Mouse (Mus musculus) gastrocnemius, postnatal 36 days (tissue): ENCODE measurements around the gene Parp6. TPM values are rescaled to one million over a fixed set of nuclear protein-coding genes. Genes with fewer than 3 reads are reported as not detected.

ENCODE experiments used
- DNase-seq, 2 experiments: peaks; one replicate each; pipeline ENCODE4 v3.0.0; 2022
- intact Hi-C: fragments of 180-260 bp; cut with DNase I; formaldehyde crosslinking; loops from one replicate; pipeline ENCODE4 v1.15.1; 2025
- total RNA-seq, 2 experiments: library from RNA; stranded (reverse); gene quantifications; 2 replicates each; pipeline ENCODE4 v1.2.3; 2021

Gene Parp6
- total RNA-seq, 2 experiments from 2014 or later = 17.3 to 21.9 TPM

- DNase-seq = no peak
- intact Hi-C loops = no loop called here
These were observed 58.5 kb downstream of the Parp6 start for GRCm38 (mm10) chr9:59675598-59675997.

GRCm38 (mm10) chr9:59678313-59678712 lies 61.2 kb downstream of the Parp6 start:
- no peak for DNase-seq
- intact Hi-C loops = no loop called here

- intact Hi-C loops = no loop called here
These were observed 62.8 kb downstream of the Parp6 start, which contains the start of gene Gramd2 for GRCm38 (mm10) chr9:59679678-59680533. Gene Gramd2, plus strand, starts transcription at chr9:59680144.

GRCm38 (mm10) chr9:59680534-59680875 lies 63.4 kb downstream of the Parp6 start:
- no peak for DNase-seq
- intact Hi-C loops = no loop called here

More at GRCm38 (mm10) chr9:59679678-59680533, 62.8 kb downstream of the Parp6 start, which contains the start of gene Gramd2:
- DNase-seq = peak; percentile 60 to 70

- DNase-seq = no peak
- intact Hi-C loops = no loop called here
These were observed 66.9 kb downstream of the Parp6 start for GRCm38 (mm10) chr9:59684020-59684419.

GRCm38 (mm10) chr9:59687416-59688046 lies 70.4 kb downstream of the Parp6 start:
- DNase-seq = no peak
- intact Hi-C loops = no loop called here

GRCm38 (mm10) chr9:59691635-59692094 lies 74.6 kb downstream of the Parp6 start:
- intact Hi-C loops = no loop called here
- DNase-seq = peak; percentile 71 to 76

GRCm38 (mm10) chr9:59692145-59692544 lies 75.1 kb downstream of the Parp6 start:
- DNase-seq = peak in 1 of 2 experiments; percentile 38
- intact Hi-C loops = no loop called here

- intact Hi-C loops = no loop called here
- DNase-seq = no peak
These were observed 77.7 kb downstream of the Parp6 start for GRCm38 (mm10) chr9:59694571-59695450.

- DNase-seq = no peak
- intact Hi-C loops = no loop called here
These were observed 78.3 kb downstream of the Parp6 start for GRCm38 (mm10) chr9:59695451-59695813.

- no peak for DNase-seq
- intact Hi-C loops = no loop called here
These were observed 79.3 kb downstream of the Parp6 start for GRCm38 (mm10) chr9:59696381-59696780.

Other genes starting within 250 kb of the Parp6 start
- gene Arih1, start 130.7 kb upstream of the Parp6 start, total RNA-seq = 10 to 100 TPM; 87.9 to 90.4 TPM
- gene Hexa, start 77.7 kb upstream of the Parp6 start, total RNA-seq = 10 to 100 TPM; 22.6 to 23.6 TPM
- gene Tmem202, start 77.4 kb upstream of the Parp6 start, total RNA-seq = under 1 TPM; 0.22 to 0.46 TPM
- gene Celf6, start 39.4 kb upstream of the Parp6 start, total RNA-seq = not detected
- gene Pkm, start 39.1 kb downstream of the Parp6 start, total RNA-seq = 1,000 to 10,000 TPM; 2,923 to 3,646 TPM
- gene Gramd2, start 62.9 kb downstream of the Parp6 start, total RNA-seq = under 1 TPM in 1 of 2 experiments, not detected in 1; 0.25 TPM
- gene Senp8, start 133.4 kb downstream of the Parp6 start, total RNA-seq = 1 to 10 TPM; 8.1 to 9.8 TPM
- 1 to 10 TPM; 7.4 to 8.3 TPM for gene Myo9a, start 133.6 kb downstream of the Parp6 start, total RNA-seq